Mouse (Mus musculus) cerebellum, postnatal 36 days (tissue): ENCODE results near the gene Ddx23.

Experiments used
- DNase-seq, 2 experiments: peaks; one replicate each; pipeline ENCODE4 v3.0.0; 2021 to 2022; ENCODE audit warnings: mixed read lengths in 2 of 2

The Ddx23 gene

DNA sequence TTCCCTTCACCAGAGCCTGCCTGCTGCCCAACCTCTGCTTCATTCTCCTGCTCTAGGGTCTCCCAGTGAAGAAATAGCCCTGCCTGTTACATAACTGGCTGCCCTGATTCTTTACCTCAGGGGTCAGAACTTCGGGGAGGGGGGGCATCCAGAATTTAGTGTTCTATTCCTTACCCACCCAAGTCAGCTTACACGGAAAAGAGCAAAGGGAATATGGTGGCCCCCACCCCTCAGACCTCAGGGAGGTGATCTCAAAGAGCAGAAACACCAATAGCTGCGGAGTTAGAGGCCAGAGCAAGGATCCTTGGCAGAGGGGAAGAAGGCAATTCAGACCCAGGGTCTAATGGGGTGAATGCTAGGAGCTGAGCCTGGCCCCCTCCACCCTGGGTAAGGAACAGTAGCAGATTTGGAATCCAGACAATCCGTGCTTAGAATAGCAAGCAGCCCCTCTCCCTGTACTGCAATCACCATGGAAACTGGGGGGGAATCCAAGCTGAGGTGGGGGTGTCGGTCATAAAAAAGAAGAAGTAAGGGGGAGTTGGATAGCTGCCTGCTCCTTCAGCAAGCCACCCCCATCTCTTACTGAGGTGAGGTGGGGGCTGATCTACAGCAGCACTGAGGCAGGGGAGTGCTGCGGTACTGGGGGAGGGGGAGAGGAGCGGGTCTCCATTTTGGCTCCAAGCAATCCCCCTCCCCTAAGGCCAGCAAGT is 11.7 kb upstream of the Ddx23 start:
- no peak for DNase-seq

DNA sequence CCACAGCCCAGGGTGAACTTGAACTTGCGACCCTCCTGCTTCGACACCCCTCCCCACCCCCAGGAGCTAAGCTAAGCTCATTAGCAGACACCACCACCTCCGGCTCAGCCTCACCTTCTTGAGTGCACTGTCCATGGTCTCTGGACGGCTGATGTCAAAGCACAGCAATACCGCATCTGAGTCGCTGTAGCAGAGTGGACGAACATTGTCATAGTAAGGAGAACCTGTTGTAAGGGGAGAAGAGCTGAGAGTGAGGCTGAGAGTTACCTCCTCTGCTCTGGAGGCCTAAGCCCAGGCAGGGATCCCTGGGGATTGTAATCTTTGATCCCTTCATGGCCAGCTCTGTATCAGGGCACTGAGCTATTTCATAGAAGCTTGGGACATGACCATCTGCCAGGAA is 11.0 kb upstream of the Ddx23 start:
- DNase-seq: no peak

DNA sequence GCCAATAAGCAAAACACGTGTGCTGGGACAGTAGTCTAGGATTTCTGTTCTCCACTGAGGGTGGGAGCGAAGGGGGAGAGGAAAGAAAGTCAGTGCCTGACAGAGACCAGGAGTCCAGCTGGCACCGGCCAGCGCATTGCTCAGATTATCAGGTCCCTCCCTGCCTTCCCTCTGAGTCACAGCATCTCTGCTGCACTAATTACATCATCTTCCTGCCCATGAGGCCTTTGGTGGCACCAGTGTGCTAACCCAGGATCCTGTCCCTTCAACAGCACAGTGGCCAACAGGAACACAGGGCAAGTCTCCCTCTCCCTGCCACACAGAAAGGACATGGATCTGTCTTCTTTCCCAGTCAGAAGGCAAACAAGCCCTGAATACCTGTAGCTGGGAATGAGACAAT is 9.9 kb upstream of the Ddx23 start:
- no peak for DNase-seq

DNA sequence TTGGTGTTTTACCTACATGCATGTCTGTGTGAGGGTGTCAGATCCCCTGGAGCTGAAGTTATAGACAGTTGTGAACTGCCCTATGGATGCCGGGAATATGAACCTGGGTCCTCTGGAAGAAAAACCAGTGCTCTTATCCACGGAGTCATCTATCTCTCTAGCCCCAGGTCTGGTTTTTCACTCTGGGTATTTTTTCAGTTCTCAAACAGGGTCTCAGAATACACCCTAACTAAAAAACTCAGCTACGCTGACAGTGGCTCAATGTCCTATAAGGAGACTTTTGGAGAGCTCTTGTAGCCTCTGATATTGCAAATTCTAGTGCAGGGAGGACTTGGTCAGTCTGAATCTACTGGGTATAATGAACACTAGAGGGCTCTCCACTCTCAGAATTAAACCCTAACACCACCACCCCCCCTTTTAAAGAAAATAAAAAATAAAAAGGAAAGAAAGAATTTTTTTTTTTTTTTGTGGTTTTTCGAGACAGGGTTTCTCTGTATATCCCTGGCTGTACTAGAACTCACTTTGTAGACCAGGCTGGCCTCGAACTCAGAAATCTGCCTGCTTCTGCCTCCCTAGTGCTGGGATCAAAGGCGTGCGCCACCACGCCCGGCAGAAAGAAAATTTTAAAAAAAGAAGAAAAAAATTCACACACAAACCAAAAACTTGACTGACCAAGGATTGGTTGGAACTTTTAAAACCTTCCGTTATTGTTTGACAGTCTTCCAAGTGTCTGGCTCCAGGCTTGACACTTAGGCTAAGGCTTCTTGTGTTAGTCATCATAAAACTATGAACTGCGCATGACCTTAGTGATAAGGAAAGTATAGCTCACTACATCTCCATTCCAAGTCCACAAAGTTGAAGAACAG is 1.6 kb upstream of the Ddx23 start:
- DNase-seq: no peak

DNA sequence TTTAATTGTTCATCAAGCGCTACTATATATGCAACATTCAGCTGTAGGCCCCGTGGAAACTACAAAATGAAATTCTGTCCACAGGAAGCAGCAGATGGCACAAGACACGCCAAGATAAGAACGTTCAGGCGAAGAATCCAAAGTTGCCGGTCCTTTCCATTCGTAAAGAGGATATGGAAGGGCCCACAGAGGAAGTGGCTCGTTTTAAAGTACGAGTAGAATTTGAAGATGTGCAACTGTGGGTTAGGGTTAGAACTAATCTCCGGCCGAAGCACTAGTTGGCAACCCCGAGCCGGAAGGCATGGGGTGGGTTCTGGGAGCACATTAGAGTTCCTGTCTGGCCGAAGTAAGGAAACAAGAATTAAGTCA is 512 bp downstream of the Ddx23 start:
- DNase-seq: no peak

DNA sequence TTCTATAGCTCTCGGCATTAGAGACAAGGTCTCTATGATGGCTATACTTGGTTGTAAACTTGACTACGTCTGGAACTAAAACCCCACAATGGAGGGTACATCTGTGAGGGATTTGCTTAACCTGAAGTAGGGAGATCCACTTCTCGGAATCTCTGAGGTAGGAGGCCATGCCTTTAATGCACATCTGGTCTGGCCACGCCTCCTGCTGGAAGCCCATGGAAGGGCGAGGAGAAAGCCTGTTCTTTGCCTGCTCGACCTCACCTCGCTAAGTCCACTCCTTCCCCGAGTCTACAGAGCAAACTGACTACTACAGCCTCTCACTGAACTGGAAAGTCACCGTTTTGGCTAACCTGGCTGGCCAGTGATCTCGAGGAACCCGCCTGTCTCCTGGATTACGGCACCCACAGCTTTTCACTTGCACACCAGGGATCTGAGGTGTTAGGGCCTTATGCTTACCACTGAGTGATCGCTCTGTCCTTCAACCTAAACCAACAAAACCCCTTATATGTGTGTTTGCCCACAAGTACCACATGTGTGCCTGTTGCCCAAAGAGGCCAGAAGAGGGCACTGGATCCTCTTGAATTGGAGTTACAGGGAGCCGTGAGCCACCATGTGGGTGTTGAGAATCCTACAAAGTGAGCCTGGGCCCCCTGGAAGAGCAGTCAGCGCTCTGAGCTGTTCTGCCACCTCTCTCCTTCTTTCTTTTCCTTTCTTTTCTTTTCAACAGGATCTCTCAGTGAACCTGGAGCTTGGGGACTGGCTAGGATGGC is 5.5 kb downstream of the Ddx23 start:
- no peak for DNase-seq

DNA sequence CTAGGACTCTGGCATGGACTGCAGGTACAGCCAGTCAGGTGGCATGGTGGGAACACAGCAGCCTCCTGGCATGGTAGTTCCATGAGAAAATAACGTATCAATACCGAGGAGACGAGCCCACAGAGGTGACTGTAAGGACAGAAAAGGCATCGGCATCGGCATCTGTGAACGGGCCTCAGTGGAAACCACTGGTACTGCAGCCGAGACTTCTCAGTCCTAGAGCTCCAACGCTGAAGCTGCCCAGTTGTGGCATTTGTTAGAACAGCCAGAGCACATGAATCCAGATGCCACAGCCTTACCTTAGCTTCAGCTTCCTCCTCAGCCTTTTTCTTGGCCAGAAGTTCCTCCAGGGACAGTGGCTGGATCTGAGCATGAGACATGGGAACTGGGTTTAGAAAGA is 10.5 kb downstream of the Ddx23 start:
- DNase-seq: no peak

DNA sequence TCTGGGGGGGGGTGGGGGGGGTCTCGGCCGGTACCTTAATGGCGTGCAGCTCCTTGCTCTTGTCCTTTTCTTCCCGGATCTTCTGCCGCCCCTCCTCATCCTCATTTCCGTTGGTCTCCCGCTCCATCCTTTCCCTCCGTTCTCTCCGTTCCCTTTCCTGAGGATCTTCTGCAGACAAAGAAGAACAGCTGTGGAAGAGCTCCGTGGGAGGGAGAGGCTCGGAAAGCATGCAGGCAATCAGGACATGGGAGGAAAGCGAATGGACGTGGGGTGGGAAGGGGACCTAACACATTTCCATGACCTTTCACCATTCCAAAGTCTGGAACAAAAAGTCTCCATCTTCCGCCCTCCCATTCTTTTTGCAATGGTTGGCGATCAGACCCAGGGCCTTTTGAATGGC is 11.3 kb downstream of the Ddx23 start:
- DNase-seq: no peak

DNA sequence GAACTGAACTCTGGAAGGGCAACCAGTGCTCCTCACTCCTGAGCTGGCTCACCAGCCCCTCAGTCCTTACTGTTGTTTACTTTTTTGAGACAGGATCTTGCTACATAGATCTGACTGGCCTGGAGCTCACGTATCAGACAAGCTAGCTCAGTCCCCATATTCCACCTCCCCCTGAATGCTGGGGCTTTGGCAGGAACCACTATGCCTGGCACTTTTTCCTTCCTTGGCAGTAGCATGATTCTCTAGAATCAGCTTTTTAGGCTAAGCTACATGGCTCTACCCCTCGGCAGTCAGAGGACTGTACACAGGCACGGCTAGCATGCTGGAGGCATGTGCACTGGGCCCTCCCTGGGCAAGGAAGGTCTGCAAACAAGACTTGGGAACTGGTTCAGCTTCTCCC is 14.6 kb downstream of the Ddx23 start:
- DNase-seq: no peak

DNA sequence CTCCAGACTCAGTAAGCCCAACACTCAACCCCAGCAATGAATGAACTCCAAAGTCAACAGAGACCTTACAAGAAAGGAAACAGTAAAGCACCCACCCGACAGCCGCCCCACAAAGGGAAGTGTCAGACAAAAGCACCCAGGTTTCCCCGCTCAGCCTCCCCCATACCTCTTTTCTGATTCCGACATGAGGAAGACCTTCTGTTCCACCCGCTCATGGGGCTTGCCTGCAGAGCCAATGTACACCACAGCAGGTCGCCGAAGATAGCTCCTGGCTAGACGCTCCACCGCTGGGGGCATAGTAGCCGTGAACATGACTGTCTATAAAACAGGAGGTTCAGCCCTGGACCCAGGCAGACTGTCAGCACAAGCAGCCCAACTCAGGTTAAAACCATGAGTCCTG is 15.4 kb downstream of the Ddx23 start:
- no peak for DNase-seq

DNA sequence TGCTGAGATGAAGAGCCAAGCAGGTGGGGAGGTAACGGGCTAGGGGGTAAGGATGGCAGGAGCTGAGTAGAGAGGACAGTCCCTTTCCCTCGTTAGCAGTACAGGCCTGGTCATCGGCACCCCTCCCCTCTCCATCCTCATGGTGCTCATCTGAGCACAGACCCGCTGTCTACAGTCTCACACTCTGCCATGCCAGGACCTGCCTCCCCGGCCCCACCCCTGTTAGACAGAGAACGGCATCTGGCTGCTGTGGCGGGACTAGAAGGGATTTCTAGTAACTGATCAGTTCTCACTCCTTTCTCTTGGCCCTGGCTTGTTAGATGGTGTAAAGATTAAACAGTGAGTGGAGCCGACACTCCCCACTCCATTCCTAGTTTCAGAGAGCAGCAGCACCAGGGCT is 16.0 kb downstream of the Ddx23 start:
- DNase-seq: no peak

DNA sequence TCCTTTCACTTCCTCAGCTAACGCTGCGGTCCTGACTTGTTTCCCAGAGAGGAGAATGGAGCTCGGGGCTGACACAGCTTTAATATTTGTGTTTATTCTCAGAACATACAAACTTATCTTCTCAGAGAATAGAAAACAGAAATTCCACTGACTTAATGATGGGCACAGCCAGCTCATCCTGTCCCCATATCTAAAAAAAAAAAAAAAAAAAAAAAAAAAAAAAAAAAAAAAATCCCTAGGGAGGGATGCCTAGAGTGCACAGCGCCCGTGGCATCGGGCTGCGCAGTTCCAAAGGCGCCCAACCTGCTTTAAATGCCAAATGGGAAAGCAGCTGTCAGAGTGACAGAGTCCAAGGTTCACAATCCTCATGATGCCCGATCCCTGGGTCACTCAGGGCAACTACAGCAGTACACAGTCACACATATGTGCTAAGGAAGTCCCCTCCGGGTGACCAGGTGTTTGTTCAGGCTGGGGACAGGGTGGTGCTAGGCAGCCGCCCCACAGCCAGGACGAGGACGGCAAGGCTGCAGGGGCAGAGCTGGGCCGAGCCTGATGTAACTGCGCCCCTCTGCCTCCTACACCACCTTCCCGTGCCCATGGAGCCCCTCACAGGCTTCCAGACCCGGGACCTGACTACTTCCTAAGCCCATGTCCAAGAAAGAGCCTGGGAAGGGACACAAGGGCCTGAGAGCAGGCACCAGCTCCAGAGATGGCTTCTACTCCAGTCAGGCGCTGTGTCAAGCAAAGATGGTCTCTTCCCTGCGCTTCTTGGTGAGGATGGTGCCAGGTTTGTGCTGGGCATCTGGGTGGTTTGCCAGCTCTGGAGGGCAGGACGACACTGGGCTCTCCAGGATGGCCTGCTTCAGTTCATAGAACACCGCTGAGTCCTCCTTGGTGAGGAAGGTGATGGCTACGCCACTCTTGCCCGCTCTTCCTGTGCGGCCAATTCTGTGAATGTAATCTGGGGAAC is 17.4 kb downstream of the Ddx23 start:
- no peak for DNase-seq

DNA sequence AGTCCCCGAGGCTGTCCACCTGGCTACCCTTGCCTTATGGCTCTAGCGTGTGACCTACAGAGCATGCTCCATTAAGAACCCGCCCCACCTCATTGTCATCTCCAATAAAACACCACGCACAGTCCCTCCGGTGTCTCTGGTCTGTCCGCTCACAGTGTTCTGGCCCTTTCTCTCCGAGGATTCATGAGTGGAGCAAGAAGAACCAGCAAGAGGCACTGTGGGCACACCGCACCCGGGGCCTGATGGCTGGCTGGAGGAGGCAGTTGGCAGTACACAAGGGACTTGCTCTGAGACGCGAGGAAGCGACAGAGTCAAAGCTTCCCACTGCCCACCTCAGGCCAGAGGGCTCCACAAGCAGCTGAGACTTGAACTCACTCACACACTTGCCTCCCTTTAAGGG is 18.3 kb downstream of the Ddx23 start:
- DNase-seq: no peak

DNA sequence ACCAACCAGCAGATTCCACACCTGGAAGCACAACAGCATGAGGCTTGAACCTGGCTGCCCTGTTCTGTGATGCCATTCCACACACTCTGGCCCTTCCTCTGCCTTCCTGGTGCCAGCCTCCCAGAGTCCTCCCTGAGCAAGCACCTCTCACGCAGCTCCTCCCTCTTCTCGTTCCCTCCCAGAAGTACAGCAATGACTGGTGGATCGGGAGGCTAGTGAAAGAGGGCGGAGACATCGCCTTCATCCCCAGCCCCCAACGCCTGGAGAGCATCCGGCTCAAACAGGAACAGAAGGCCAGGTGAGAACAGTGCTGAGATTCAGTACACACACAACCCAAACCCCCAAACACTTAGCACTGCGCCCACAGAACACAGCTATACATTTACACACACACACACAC is 22.5 kb downstream of the Ddx23 start:
- no peak for DNase-seq

DNA sequence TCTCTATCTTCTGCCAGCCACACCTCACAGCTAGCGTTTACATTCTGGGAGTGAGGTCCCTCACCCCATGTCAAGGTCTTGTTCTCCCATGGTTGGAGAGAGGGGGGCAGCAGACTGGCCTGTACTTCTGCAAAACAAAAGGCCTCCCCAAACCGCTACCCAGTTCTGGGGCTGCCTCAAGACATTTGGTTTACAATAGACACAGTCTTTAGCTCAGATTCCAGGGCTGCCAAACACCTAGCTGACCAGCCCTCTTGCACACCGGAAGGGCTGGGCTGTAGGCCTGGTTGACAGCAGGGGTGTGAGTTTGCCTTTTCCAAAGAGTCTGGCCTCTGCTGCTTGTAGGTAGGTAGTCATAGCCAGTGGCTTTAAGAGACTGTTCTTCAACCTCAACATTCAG is 25.5 kb downstream of the Ddx23 start:
- peak in 1 of 2 experiments; percentile 27 for DNase-seq

DNA sequence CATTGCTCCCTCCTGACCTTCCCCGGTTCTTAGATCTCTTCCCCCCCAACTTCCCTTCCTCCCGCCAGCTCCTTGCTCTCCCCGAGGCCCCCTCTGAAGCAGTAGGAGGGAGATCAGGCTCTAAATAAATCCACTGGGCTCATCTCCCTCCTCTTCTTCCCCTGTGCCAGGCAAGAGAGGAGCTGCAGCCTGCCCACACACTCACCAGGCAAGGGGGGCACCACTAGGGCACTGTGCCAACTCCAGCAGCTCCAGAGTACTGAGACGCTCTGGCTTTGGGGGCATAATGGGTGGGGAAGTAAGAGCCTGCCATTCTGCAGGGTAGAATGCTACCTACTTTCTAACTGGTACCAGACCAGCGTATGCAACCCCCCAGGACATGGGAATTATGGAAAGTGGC is 26.2 kb downstream of the Ddx23 start:
- no peak for DNase-seq

DNA sequence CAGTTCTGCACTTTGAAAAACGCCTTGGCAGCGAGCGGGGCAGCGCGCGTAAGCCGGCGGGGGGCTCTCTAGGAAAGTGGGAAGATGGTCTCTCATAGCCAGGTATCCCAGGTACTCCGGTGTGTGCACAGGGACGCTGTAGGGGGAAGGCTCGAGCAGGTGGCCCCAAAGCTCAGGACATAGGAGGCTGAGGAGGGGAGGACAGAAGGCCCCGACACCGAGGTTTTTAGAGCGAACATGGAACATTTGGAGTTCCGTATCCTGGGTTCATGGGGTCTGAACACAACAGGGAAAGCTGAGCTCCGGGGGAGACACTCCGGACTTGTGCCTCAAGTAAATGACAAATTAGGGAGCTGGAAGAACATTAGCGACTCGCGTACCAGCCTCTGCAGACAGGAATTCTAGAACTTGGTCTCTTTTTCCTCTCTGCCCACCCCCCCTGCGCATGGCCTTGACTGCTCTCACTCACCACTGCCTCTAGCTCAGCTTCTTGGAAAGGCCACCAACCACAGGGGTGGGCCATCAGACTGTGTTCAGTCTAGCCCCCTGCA is 27.3 kb downstream of the Ddx23 start:
- peak in 1 of 2 experiments; percentile 25 for DNase-seq

DNA sequence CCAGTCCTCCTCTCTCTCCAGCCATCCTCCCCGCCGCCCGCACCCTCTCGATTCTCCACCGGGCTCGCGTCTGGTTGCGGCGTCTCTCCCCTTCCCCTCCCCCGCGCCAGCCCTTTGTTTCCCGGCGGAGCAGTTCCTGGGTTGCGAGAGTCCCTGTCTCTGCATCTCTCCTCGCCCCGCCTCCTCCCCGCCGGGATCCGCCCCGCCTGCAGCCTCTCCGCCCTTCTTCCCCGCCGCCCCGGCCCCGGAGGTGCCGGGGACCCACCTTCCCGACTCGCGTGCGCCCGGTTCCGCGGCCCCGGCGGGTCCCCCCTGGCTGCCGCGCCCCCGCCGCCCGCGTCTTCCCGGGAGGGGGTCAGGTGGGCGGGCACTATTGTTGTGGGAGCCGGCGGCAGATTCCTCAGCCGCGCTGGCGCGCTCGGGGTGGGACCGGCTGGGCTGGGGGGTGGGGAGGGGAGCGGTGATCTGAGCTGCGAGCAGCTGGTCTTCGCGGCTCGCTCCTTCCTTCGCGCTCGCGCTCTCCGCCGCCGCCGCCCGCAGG is 28.1 kb downstream of the Ddx23 start:
- DNase-seq: peak; percentile 73 to 81

DNA sequence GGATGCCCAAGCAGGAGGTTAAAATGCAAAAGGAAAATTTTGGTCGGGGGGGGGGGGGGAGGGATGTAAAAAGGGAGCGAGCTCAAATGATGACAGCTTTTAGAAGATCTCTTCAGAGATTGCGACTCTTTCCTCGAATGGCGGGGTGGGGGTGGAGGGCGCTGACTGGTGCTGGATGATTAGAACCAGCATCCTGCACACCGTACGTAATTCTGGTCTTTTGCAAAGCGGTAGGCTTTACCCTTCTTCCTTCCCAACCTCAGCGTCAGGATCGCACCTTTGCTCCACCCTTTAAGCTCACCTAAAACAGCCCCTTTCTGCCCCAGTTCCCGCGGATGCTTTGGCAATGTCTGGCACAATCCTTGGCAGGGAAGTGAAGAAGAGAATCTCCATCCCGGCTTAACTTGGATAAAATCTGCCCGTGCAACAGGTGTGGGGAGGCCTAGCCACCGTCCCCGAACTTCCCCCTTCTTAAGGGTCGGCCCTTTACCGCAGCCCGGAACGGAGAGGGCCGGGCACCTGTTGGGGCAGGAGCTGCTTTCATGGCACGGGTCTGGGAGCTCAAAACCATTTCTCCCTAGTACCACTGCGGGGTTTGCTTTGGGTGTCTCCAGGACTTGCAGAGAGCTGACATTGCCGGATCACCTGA is 28.7 kb downstream of the Ddx23 start:
- peak in 1 of 2 experiments; percentile 27 for DNase-seq

DNA sequence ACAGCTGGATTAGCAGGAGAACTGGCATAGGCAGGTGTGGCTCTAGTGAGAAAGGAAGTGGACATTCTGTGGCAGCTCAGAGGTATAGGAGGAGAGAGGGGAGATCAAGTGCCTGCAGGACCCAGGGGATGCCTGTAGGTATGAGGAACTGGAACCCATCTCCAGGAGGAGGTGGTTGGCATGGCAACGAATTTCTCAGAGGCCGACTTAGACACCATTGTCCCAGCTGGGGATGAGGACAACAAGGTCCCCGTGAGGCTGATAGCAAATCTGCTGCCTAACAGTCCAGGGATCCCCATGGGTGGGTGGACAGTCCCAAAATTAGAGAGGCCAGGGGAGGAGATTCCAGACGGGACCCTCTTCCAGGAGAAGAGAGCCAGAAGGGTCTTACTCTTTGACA is 29.8 kb downstream of the Ddx23 start:
- no peak for DNase-seq

DNA sequence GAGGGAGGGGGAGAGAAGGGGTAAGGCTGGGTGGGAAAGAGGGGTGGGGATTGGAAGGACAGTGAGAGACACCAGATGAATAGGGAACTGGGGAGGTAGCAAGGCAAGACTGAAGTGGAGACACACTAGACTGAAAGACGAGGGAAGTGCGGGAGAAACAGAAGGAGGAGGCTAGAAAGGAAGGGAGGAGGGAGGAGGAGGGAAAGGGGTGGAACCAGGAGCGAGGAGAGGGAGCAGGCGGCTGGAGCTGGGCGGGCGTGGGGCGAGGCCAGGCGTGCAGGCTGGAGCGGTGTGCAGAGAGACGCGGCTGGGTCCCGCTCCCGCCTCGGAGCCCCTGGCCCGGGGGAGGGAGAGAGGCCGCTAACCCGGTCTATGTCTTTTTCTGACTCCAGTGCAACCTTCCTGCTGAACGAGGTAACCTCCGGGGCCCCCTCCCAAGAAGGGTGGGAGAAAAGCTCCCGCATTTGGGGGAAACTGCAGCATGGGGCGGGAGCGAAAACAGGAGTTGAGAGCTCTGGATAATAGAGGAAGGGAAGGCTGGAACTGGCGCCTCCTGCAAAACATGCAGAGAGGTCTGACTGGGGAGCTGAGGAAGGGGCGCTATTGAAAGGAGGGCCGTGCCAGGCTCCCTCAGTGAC is 30.5 kb downstream of the Ddx23 start:
- DNase-seq: peak; percentile 28 to 50
